Mouse (Mus musculus) gastrocnemius, postnatal 36 days (tissue): Measurements from ENCODE around the gene Trim54. TPM values are rescaled to one million over a fixed set of nuclear protein-coding genes. Genes with fewer than 3 reads are reported as not detected.

Source experiments
- DNase-seq, 2 experiments: peaks; one replicate each; pipeline ENCODE4 v3.0.0; 2022
- intact Hi-C: fragments of 180-260 bp; cut with DNase I; formaldehyde crosslinking; loops from one replicate; pipeline ENCODE4 v1.15.1; 2025
- total RNA-seq, 2 experiments: library from RNA; stranded (reverse); gene quantifications; 2 replicates each; pipeline ENCODE4 v1.2.3; 2021

Gene Trim54
- total RNA-seq, 2 experiments from 2014 or later = 349 to 367 TPM

- DNase-seq = peak; percentile 88 to 91
- intact Hi-C loops = no loop called here
Observed at GRCm38 (mm10) chr5:31179766-31180630, 63.5 kb downstream of the Trim54 start, which contains the start of the genes Gm29609 and Gtf3c2. Gene Gm29609, minus strand, starts transcription at chr5:31179911. Gene Gtf3c2, minus strand, starts transcription at chr5:31180144.

- DNase-seq = no peak
- intact Hi-C loops = no loop called here
Observed at GRCm38 (mm10) chr5:31181183-31181770, 64.8 kb downstream of the Trim54 start.

GRCm38 (mm10) chr5:31183678-31184077, 67.2 kb downstream of the Trim54 start:
- DNase-seq = no peak
- intact Hi-C loops = no loop called here

Other genes starting within 250 kb of the Trim54 start
- 10 to 100 TPM; 25.0 to 31.5 TPM for gene Tmem214, start 248.7 kb upstream of the Trim54 start, total RNA-seq
- gene Agbl5, start 228.0 kb upstream of the Trim54 start, total RNA-seq = 1 to 10 TPM; 1.6 to 3.0 TPM
- 10 to 100 TPM; 94.1 to 99.6 TPM for gene Ost4, start 208.9 kb upstream of the Trim54 start, total RNA-seq
- 1 to 10 TPM; 4.8 to 7.0 TPM for gene Emilin1, start 203.3 kb upstream of the Trim54 start, total RNA-seq
- 10 to 100 TPM; 27.1 to 30.3 TPM for gene Khk, start 195.3 kb upstream of the Trim54 start, total RNA-seq
- gene Cgref1, start 171.1 kb upstream of the Trim54 start, total RNA-seq = 1 to 10 TPM; 2.5 TPM
- 10 to 100 TPM; 76.7 to 86.2 TPM for gene Preb, start 156.4 kb upstream of the Trim54 start, total RNA-seq
- gene Tcf23, start 148.1 kb upstream of the Trim54 start, total RNA-seq = under 1 TPM; 0.15 to 0.32 TPM
- 10 to 100 TPM; 42.4 to 43.6 TPM for gene Atraid, start 68.4 kb upstream of the Trim54 start, total RNA-seq
- 1 to 10 TPM; 2.5 to 3.8 TPM for gene Slc5a6, start 67.8 kb upstream of the Trim54 start, total RNA-seq
- 10 to 100 TPM; 21.3 to 21.7 TPM for gene Cad, start 61.9 kb upstream of the Trim54 start, total RNA-seq
- gene Dnajc5g, start 10.4 kb upstream of the Trim54 start, total RNA-seq = not detected
- not detected for gene Slc30a3, start 8.5 kb upstream of the Trim54 start, total RNA-seq
- not detected for gene Ucn, start 22.1 kb downstream of the Trim54 start, total RNA-seq
- 10 to 100 TPM; 19.1 to 23.9 TPM for gene Mpv17, start 37.5 kb downstream of the Trim54 start, total RNA-seq
- 1 to 10 TPM in 1 of 2 experiments, under 1 TPM in 1; 0.59 to 1.7 TPM for gene Gm29609, start 63.2 kb downstream of the Trim54 start, total RNA-seq
- 10 to 100 TPM; 17.8 to 20.8 TPM for gene Gtf3c2, start 63.4 kb downstream of the Trim54 start, total RNA-seq
- gene Snx17, start 76.5 kb downstream of the Trim54 start, total RNA-seq = 10 to 100 TPM; 28.1 to 29.7 TPM
- 10 to 100 TPM; 44.1 to 52.9 TPM for gene Eif2b4, start 76.7 kb downstream of the Trim54 start, total RNA-seq
- 1 to 10 TPM; 5.1 to 5.8 TPM for gene Zfp513, start 85.6 kb downstream of the Trim54 start, total RNA-seq
- 10 to 100 TPM; 33.9 to 47.2 TPM for gene Ppm1g, start 104.0 kb downstream of the Trim54 start, total RNA-seq
- 10 to 100 TPM; 51.1 to 60.0 TPM for gene Nrbp1, start 124.2 kb downstream of the Trim54 start, total RNA-seq
- not detected for gene Gm9970, start 124.5 kb downstream of the Trim54 start, total RNA-seq
- gene Krtcap3, start 135.0 kb downstream of the Trim54 start, total RNA-seq = 1 to 10 TPM in 1 of 2 experiments, under 1 TPM in 1; 0.81 to 1.6 TPM
- 10 to 100 TPM; 20.3 to 26.3 TPM for gene Ift172, start 174.4 kb downstream of the Trim54 start, total RNA-seq
- 1 to 10 TPM in 1 of 2 experiments, under 1 TPM in 1; 0.74 to 1.3 TPM for gene Fndc4, start 179.4 kb downstream of the Trim54 start, total RNA-seq
- not detected for gene Gckr, start 180.7 kb downstream of the Trim54 start, total RNA-seq